Mouse (Mus musculus) A20 (cell line): Measurements from ENCODE around the gene Cdh12.
"Not testable (repeated sequence)": the region's sequence is repeated elsewhere in the genome, so short reads cannot be mapped to it uniquely, and the experiment has no call there.

Experiments used
- DNase-seq: peaks from one replicate; pipeline ENCODE4 v3.0.0-alpha.2; 2011; ENCODE audit warnings: low read depth, low spot score

Cdh12 gene

GRCm38 (mm10) chr15:21109009-21109841 lies 660.2 kb downstream of the Cdh12 start:
- no peak for DNase-seq

DNA sequence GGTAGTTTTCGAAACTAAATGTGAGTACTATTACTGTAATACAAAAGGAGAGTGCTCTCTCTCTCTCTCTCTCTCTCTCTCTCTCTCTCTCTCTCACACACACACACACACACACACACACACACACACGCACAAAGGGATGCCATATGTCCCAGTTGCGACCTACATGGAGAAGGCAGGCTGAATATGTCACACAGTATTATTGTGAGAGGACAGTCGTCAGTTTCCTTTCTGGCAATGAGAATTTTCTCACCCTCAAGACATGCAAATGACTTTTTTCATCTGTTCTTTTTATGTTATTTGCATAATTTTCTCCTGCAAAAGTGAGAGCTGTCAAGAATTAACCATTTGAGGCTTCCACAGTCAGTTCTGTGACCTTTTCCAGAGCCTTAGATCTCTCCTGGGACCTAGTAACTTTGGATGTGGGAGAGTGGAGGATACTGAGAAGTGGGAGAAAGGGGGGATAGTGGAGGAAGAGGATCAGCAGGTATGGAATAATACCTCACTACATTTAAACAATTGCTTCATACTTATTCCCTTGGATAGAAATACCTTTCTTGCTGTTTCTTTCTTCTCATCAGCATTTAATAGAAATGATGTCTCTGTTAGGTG lies 660.9 kb downstream of the Cdh12 start:
- DNase-seq = no peak

- DNase-seq = no peak
These were observed 662.0 kb downstream of the Cdh12 start for GRCm38 (mm10) chr15:21110874-21111603.

GRCm38 (mm10) chr15:21114775-21115174 lies 665.7 kb downstream of the Cdh12 start:
- DNase-seq = peak; percentile 7

DNA sequence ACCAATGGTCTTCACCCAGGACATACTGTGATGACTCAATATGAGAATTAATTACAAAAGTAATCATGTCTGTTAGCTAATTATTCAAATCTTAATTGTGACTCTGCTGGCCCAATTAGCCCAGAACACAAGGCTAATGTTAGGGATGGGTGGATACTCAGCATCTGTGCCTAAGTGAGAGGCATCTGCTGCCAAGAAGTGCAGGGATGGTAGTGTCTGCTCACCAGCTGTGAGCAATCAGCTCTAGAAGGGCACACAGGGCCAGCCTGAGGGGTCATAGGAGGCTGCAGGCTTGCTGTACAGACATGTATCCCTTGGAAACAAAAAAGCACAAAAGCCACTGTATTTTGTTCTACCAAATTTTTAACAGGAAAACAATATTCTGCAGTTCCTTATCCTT lies 681.6 kb downstream of the Cdh12 start:
- DNase-seq = no peak

GRCm38 (mm10) chr15:21132999-21133398 lies 683.9 kb downstream of the Cdh12 start:
- DNase-seq = no peak

DNA sequence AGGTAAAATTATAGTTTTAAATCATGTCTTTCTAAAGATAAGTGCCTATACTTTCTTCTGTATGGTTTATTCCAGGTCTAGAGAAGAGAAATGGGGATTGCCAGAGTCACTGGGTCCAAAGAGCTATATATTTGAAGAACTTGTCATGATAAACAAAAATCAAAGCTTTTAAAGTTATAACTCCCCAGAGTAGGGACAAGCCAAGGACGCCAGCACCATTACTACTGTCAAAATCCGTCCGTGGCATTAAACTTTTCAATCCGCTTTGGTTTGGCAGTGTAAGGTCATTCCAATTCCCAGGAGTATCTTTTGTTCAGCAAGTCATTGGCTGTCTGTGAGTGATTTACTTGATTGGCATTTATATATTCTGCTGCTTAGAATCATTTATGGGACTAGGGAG lies 697.8 kb downstream of the Cdh12 start:
- no peak for DNase-seq

DNA sequence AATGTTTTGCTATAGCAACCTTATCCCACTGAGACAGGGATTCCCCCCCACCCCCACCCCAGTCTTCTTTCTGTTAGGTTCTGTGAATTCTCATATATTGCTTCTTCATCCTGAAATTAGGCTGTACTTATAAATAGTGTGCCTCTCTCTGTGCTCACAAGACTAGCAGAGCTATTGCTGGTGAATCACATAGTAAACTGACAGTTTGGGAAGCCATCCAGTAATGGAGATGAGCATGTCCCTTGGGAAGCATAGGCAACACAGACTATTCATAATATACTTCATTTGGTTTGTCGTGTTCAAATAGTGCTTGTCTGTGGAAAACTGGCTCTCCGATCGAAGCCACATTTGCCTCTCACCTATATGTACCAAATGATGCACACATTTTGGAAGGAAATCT lies 704.5 kb downstream of the Cdh12 start:
- DNase-seq = no peak

DNA sequence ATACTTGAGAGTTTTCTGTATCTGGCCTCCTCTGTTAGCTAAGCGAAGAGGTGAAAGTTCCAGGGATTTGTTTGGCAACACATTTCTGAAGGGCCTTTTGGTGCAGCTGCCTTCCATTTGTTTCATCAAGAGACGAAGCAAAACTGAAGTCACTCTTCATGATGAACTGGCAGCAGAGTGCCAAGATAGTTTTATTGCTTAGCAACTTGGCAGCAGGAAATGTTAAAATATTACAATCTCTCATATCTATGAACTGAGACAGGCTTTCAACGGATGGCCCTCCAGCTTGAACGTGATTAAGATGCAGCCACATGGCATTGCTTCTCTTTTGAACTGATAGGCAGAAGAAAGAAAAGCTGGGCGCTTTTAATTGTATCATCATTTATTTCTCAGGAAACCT lies 730.7 kb downstream of the Cdh12 start:
- DNase-seq = no peak

DNA sequence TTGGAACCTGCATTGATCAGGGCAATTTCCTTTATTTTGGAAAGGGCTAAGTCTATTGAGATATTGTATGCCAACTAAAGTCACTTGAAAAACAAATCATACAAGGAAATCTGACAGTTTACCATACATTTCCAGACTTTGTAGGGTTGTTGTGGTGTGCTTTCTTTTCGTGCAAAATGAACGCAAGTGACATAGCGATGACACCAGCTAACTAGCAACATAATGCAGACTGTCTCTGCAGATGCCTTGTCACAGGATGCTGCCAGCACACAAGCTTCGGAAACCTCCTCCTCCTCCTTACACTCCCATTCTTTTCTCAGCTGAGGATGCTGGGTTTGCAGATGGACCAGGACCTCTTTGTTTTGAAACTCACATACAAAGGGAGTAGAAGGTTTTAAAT lies 731.1 kb downstream of the Cdh12 start:
- DNase-seq = no peak

- DNase-seq = no peak
These were observed 736.7 kb downstream of the Cdh12 start for GRCm38 (mm10) chr15:21185799-21186198.

- DNase-seq = not testable (repeated sequence)
These were observed 761.0 kb downstream of the Cdh12 start for GRCm38 (mm10) chr15:21210089-21210488.

DNA sequence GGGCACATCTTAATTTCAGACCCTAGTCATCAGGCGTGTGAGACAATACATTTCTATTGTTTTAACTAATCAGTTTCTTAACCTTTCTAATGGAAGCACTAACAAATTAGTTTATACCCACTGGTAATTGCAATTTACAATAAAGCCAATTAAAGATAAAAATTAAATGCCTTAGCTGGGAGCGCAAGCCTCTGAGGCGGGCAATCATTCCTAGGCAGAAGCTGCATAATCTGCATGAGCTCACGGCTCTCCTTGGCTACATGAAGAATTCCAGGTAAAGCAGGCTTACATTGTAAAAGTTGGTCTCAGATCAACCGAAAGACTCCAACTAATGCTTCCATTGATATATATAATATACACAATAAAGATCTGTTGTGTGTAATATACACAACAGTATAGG lies 773.9 kb downstream of the Cdh12 start:
- no peak for DNase-seq

DNA sequence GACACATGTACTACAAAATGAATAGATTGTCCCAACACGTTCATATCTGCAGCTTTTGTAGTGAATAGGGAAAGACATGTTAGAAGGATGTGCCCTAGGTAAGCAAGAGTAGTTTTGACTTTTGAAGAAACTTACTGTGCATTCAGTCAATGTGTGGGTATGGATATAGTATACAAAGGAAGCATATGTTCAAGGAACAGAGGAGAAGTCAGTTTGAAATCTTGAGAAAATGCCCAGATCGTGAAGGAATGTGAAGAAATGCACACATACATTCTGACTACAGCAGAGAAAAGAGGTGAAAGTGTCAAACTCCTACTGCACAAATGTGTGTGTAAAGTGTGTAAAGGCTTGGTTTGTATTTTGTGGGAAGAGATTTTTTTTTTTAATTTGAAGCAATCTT lies 812.3 kb downstream of the Cdh12 start:
- no peak for DNase-seq

DNA sequence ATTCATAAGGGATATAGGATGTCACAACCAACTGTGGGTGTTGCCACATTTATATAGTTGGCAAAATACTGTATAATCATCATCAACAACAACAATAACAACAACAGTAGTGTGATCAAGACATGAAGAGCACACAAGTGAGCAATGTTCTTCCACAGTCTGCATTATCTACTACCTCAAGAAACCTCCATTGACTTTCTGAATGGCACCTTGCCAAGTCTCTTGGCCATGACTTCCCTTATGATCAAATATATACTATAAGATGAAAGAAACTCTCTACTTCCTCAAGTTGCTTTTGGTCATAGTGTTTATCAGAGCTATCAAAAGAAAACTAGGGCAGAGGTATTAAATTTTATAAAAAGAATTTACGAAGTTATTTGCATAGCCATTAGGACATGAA lies 820.8 kb downstream of the Cdh12 start:
- no peak for DNase-seq

DNA sequence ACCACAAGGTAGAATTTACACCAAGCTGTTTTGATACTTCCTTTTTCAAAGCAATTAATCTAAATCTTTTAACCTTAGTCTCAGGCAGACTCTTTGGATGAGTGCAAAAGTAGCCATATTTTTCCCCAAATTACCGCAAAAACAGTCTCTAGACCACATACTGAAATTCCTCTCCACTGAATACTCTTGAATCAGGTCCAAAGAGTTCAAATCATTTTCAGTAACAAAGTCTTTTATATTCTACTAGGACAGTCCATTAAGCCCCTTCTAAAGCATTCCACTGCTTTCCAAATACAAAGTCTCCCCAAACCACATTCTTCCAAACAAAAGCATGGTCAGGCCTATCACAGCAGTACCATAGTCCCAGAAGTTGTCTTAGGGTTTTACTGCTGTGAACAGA lies 848.0 kb downstream of the Cdh12 start:
- no peak for DNase-seq

- no peak for DNase-seq
These were observed 866.4 kb downstream of the Cdh12 start for GRCm38 (mm10) chr15:21315457-21315856.

DNA sequence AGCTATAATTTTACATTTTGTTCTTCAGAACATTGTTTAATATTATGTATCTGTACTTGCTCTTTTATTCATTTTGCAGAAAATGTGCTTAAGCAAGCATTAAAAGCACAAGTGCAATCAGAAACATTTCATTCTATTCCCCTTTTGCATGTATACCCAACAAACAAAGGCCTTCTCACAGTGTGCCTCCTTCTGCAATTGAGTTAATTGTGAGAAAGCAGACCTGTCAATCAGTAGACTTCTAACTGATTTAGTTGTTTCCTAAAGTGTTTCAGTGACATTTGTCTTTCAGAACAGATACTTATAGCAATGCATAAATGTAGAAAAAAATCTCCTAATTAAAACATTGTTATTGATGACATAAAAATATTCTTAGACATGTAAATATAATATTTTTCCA lies 894.8 kb downstream of the Cdh12 start:
- no peak for DNase-seq

DNA sequence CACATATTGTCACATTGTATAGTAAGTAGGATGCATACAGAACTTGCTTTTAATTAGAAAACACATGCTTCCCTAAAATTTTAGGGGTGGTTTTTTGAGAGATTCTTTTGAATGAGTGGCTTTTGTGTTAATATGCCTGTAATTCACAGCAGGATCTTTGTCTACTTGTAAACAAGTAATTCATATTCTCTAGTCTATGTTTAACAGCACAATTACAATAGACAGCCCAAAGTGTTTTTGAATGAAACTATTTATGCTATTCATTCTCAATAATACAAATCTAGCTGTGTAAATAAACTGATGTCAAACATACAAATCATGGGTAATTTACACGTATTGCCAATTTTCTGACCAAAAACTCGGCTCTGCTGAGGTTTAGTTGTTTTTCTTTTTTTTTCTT lies 895.3 kb downstream of the Cdh12 start:
- no peak for DNase-seq

DNA sequence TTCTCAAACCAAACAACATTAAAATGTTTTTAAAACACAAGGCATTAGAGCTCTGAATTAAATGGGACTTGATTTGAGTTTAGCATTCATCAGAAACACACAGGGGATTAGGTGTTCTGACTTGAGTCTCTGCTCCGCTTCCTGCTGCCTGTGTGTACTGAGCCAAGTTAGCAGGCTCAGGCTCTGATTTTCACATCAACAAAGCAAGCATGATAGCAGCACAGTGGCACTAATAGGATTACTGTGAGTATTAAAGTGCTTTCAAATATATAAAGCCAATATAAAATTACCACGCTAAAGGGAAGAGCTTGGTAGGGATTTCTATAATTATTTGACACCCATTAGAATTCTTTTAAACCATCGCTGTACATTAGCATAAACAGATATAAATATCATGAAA lies 895.7 kb downstream of the Cdh12 start:
- DNase-seq = no peak

DNA sequence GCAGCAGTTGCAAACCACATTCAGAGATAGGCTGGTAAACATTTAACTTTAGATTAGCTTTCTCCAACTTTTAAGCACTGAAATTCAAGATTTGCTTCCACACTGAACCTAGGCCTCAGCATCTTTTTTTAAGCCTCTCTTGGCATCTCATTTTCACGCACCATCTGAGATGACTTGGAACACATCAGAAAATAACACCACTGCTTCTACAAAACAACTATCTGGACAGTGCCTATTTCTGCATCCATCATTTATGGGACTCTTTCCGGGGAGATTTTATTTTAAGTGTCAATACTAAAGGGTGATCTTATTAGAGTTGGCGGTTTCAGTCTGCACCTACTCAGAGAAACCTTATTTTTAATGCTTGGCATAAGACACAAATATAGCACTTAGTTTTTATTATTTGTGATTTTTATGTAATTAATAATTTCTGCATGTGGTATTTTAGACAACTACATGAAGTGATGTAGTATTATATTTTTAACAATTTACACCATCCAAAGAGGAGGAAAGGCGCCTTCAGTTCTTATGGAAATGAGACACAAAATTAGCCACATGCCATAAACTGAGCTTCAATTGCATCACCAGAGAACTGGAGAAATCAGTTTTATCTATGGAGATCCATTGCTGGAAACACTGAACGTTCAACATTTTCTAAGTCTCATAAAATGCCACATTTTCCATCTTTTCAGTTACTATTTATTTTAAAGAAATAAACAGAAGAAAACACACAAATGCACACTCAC lies 906.5 kb downstream of the Cdh12 start:
- DNase-seq = no peak

DNA sequence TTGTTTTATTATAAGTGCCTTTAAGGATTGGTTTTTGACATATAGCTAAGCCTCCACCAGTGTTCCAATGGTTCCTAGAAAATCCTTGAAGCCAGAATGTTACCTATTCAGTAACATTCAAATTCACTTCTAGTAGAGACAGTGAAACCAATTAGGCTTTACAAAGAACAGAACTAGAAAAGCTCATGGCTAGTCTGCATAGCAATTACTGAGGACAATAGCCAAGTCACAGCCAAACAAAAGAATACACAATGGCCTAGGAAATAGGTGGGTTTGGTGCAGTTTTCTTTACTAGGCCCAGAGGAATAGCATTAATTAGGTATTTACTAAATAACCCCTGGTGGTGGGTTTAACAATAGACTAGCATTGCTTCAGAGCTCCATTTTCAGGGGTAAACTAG lies 917.3 kb downstream of the Cdh12 start:
- no peak for DNase-seq
